Comparison of ENCODE assay signal across 19 mouse cellular contexts in genomic region chr11:32768642-32769343, GRCm38 (mm10). TPM values are rescaled to one million over a fixed set of nuclear protein-coding genes. Genes with fewer than 3 reads are reported as not detected.
DNase-seq lines count a peak whose midpoint lies in the region; ATAC-seq and TF ChIP-seq lines count a peak whose summit lies in the region.
"Had no signal": no experiment of that assay in that cellular context is flagged by ENCODE, and none has a peak within 500 bp of the region (broad histone marks: within the 10 kb centered on the region; RNA-seq: fewer than 3 reads in every experiment).

No protein-coding gene starts in this region.

- no peak for ATAC-seq in intestine, postnatal 0 days
- no peak for ATAC-seq in intestine, embryonic 16.5 days
- ATAC-seq in megakaryocyte, adult 5-6 weeks (ENCODE audit: poor library complexity, severe bottlenecking): no peak

- no peak overlapping the region for H3K27ac ChIP-seq in intestine, postnatal 0 days (ENCODE audit: low read depth, low read length)
- H3K27ac ChIP-seq in intestine, embryonic 16.5 days (ENCODE audit: low read length): no peak overlapping the region
- H3K27ac ChIP-seq: embryonic facial prominence, embryonic 15.5 days; liver, embryonic 15.5 days had no signal

- 79% methylated on average over 12 of the region's 12 CpGs for WGBS in intestine, postnatal 0 days
- 77% methylated on average over 12 of the region's 12 CpGs for WGBS in intestine, embryonic 16.5 days

- no peaks in the 10 kb centered on the region for H3K27me3 ChIP-seq in intestine, postnatal 0 days (replicated peaks; ENCODE audit: control insufficient read depth, insufficient read depth, low read length)
- no peaks in the 10 kb centered on the region for H3K27me3 ChIP-seq in intestine, embryonic 16.5 days (replicated peaks; ENCODE audit: control insufficient read depth, insufficient read depth, low read length)
- H3K27me3 ChIP-seq: embryonic facial prominence, embryonic 15.5 days; liver, embryonic 15.5 days had no signal

- DNase-seq in CD4-positive helper T cell, adult 2 months (ENCODE audit: low read depth, low spot score): peak; percentile 73
- peak; percentile 40 for DNase-seq in ZHBTc4 (ENCODE audit: low read depth, low spot score)
- DNase-seq in naive thymus-derived CD4-positive, alpha-beta T cell, adult 2 months (ENCODE audit: low read depth): peak; percentile 71
- no peak for DNase-seq in cerebellum, adult 11-12 months
- DNase-seq in urinary bladder, postnatal 25 days (ENCODE audit: low spot score): no peak
- DNase-seq: adrenal gland, postnatal 10 days; cerebellum, adult 8-10 months had no signal

- H3K9me3 ChIP-seq in intestine, postnatal 0 days (ENCODE audit: control insufficient read depth): no peaks in the 10 kb centered on the region
- H3K9me3 ChIP-seq in intestine, embryonic 16.5 days (ENCODE audit: control insufficient read depth, low read length): no peaks in the 10 kb centered on the region
- H3K9me3 ChIP-seq: embryonic facial prominence, embryonic 15.5 days; G1E; liver, embryonic 15.5 days had no signal

- H3K4me3 ChIP-seq in intestine, postnatal 0 days (ENCODE audit: low read depth, low read length): no peak overlapping the region
- no peak overlapping the region for H3K4me3 ChIP-seq in intestine, embryonic 16.5 days (ENCODE audit: low read length)
- H3K4me3 ChIP-seq: embryonic facial prominence, embryonic 15.5 days; liver, embryonic 15.5 days had no signal

- H3K36me3 ChIP-seq in intestine, postnatal 0 days (ENCODE audit: control insufficient read depth, insufficient read depth): no peaks in the 10 kb centered on the region
- H3K36me3 ChIP-seq in intestine, embryonic 16.5 days (ENCODE audit: control insufficient read depth, insufficient read depth, low read length): no peaks in the 10 kb centered on the region
- H3K36me3 ChIP-seq: embryonic facial prominence, embryonic 15.5 days; G1E; liver, embryonic 15.5 days had no signal

- H3K9ac ChIP-seq in intestine, postnatal 0 days (ENCODE audit: low read depth, low read length): no peak overlapping the region
- no peak overlapping the region for H3K9ac ChIP-seq in intestine, embryonic 16.5 days (ENCODE audit: low read depth, low read length)
- H3K9ac ChIP-seq: embryonic facial prominence, embryonic 15.5 days; liver, embryonic 15.5 days had no signal

- peak; percentile 36 for TF ChIP-seq CTCF in intestine, postnatal 0 days (IDR thresholded peaks at IDR 0.05; ENCODE audit: low read depth)

- H3K4me1 ChIP-seq in intestine, postnatal 0 days (replicated peaks; ENCODE audit: control insufficient read depth, insufficient read depth, low read length): no peaks in the 10 kb centered on the region
- H3K4me1 ChIP-seq in intestine, embryonic 16.5 days (ENCODE audit: control insufficient read depth, insufficient read depth, low read length): no peaks in the 10 kb centered on the region
- H3K4me1 ChIP-seq: embryonic facial prominence, embryonic 15.5 days; liver, embryonic 15.5 days had no signal

- H3K4me2 ChIP-seq in intestine, postnatal 0 days (replicated peaks; ENCODE audit: low read depth): no peak overlapping the region
- H3K4me2 ChIP-seq in intestine, embryonic 16.5 days (ENCODE audit: low read depth, low read length): no peak overlapping the region
- H3K4me2 ChIP-seq: embryonic facial prominence, embryonic 15.5 days; liver, embryonic 15.5 days had no signal

RNA-seq across cellular contexts. Expression of gene Smim23, which starts 55.6 kb away (rescaled TPM):
- polyA plus RNA-seq in intestine, postnatal 0 days (2015; fragmentation: Nextera tagmentation; extraction: Ambion mirVana): not detected in 2 replicates
- not detected in 2 replicates for polyA plus RNA-seq in intestine, embryonic 16.5 days (2015; fragmentation: Nextera tagmentation; extraction: Ambion mirVana)
- total RNA-seq in megakaryocyte, adult 5-6 weeks (2015): not detected in 2 replicates
- total RNA-seq in megakaryocyte, adult 5-6 weeks (2017): not detected in 2 replicates
- total RNA-seq: adrenal gland, postnatal 10 days; G1E had no signal
- polyA plus RNA-seq: embryonic facial prominence, embryonic 15.5 days; frontal cortex, adult 2 months; G1E; hindbrain, embryonic 11.5 days; large intestine, adult 2 months; liver, embryonic 15.5 days; neural tube, embryonic 14.5 days; small intestine, adult 2 months; urinary bladder, adult 2 months had no signal

Comparison
In these comparisons a context has a peak if more than half of its experiments do, and no peak if none do; other contexts are left out.
1. DNase-seq: peak in CD4-positive helper T cell, adult 2 months (single experiment), ZHBTc4 (single experiment) and naive thymus-derived CD4-positive, alpha-beta T cell, adult 2 months (single experiment); none in cerebellum, adult 11-12 months (single experiment) and urinary bladder, postnatal 25 days (single experiment).